Mouse (Mus musculus) ZHBTc4 (cell line): Measurements from ENCODE around the gene Lypd6.

ENCODE experiments used
- DNase-seq: peaks from one replicate; pipeline ENCODE4 v3.0.0-alpha.2; 2011; ENCODE audit warnings: low read depth, low spot score

The Lypd6 gene

DNA sequence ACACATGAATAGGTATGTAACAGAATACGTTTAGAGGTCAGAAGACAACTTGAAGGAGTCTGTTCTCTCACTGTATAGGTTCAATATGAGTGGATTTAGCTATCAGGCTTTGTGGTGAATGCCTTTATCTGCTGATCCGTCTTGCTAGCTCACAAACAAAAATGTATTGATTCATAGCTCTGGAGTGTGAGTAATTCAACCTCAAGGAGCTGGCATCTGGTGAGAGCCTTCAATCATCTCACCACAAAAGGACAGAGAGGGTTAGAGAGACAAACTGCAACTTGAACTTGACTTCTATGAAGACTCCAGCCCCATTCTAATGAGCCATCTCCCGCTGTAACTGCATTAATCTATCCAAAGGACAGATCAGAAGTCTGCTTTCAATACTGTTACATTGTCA, 40.6 kb downstream of the Lypd6 start:
- DNase-seq, result no peak

DNA sequence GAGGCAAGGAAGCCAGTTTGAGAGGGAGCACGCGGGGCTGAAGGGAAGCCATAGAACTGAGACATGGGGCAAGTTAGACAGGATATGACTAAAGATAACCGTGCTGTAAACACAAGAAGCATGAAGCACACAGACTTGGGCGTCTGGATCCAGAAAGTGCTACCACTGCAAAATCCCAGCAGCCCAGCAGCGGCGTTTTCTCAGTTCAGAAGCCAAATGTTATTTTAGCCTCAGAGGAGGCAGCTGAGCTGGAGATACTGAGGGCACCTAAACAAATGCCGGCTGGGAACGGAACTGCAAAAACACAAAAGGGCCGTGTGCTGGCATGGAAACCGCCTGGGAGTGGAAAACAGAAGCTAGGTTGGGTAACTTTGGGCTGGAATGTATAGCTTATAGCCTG, 43.9 kb downstream of the Lypd6 start:
- no peak for DNase-seq

DNA sequence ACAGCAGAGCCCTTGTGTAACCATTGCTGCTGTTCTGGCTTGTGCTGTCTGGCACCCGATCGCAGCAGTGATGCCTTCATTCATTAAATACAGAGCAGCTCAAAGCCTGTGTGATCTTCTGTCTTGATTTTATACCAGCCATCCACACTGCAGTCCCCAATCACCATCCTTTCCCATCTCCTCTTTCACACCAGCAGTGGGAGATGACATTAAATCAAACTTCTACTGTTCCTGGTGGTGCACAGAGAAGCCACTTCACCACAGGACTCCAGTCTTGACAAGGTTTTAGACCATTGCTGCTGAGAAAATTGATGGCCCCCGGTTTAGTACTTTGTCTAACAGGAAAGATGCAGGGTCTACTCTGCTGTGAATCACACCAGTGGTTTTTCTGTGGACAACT, 44.9 kb downstream of the Lypd6 start:
- no peak for DNase-seq

DNA sequence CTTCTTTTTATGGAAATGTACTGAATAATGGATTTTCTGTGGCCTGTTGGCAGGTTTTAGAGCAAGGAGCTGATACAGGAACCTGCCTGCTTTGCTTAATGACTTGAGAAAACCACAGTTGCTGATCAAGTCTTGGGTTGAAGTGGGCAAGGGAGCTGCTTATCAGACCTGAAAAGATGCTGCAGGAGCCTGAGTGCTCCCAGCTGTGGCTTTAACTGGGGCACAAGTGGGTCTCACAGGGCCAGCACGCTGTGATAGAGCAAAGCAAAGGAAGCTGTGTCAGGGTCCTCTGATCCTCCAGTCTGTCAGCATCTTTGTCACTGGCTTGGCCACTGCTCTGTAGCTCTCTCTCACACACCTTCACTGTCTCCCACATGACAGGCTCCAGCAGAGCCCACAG, 45.4 kb downstream of the Lypd6 start:
- no peak for DNase-seq

DNA sequence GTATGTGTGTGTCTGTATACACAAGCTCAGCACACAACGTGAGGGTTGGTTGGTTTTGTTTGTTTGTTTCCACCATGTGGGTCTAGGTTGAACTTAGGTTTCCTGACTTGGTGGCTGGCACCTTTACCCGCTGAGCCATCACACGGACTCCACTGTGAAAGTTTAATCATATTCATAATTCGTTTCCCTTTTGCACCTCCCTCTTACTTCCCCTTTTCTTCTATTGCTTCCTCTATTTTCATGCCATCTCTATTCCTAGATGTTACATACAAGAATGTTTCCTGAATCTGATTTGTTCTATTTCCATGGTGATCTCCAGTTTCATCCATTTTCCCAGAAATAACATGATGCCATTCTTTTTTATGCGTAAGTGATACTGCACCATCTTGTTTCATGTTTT, 46.2 kb downstream of the Lypd6 start:
- DNase-seq, result no peak

DNA sequence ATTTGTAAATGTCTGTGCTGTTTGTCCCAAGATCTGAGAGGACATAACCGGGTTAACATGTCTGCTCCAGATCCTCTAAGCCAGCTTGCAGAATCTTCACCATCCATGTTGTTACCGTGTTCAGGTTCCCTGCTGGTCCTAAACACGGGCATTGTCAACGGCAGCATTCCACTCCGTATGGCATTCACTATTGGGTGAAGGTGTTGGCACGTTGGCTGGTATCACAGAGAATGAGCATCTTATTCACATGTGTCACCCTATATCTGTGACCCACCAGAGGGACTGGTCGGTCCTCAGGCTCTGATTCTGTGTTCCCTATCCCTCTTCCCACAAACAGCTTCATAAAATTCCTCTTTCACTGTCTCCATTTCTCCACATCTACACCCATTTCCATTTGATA, 52.9 kb downstream of the Lypd6 start:
- DNase-seq, result no peak

DNA sequence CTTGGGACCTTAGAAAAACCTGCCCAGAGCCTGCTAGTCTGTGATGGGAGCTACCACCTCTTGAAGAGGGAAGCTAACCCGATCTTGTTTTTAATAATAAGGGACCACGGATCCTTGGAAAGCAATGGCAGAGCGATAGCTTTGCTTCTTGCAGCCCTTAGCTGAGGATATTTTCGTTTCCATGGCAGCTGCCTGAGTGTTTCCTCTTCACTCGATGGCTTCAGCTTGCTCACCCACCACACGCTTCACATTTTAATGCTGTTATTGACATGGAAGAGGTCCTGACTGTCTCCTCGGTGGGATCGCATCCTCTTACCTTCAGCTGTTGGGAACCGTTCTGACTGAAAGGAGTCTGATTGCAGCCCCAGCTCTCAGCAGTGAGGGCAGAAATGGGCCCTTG, 54.6 kb downstream of the Lypd6 start:
- no peak for DNase-seq

DNA sequence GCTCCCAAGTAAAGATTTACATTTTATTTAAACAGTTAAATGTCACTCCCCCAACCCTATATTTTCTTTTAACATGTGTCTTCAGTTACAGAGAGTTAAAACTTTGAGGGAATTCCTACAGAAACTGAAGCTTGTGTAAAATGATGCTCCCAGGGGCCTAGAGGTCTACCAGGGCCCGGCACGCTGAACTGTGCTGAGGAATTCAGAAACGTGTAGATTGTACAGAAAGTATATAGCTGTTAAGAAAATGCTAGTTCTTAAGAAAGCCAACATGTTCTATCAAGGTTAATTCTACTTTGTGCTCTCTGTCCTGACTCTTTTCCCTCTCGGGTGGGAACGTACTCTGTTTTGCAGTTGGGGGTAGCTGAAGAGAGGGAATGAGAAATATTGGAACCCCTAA, 57.1 kb downstream of the Lypd6 start:
- no peak for DNase-seq

DNA sequence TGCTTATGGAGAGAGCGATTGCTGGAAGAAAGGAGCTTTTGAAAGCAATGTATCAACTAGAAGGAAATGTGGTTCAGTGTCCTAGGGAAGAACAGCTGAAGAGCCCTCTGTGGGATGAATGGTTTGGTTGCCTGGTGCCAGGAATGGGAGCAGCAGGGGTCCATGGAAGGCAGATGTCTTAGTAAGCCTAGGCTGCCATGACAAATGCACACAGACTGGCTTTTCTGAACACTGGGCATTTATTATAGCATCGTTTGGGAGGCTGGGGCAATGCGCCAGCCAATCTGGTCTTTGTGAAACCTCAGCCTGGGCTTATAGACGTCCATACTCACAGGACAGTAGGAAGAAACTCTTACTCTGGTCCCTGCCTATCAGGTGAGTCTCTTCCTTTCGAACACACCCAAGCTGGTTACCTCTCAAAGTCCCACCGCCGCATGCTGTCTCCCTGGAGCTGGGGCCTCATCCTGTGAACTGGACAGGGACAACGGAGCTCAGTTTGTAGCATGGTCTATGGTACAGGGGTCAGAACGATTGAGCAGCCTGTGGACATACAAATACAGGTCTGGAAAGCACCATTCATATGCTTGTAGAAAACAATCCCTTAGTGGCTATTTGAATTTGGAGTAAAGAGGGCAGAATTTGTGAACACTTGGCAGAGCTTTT, 61.4 kb downstream of the Lypd6 start:
- DNase-seq, result no peak

DNA sequence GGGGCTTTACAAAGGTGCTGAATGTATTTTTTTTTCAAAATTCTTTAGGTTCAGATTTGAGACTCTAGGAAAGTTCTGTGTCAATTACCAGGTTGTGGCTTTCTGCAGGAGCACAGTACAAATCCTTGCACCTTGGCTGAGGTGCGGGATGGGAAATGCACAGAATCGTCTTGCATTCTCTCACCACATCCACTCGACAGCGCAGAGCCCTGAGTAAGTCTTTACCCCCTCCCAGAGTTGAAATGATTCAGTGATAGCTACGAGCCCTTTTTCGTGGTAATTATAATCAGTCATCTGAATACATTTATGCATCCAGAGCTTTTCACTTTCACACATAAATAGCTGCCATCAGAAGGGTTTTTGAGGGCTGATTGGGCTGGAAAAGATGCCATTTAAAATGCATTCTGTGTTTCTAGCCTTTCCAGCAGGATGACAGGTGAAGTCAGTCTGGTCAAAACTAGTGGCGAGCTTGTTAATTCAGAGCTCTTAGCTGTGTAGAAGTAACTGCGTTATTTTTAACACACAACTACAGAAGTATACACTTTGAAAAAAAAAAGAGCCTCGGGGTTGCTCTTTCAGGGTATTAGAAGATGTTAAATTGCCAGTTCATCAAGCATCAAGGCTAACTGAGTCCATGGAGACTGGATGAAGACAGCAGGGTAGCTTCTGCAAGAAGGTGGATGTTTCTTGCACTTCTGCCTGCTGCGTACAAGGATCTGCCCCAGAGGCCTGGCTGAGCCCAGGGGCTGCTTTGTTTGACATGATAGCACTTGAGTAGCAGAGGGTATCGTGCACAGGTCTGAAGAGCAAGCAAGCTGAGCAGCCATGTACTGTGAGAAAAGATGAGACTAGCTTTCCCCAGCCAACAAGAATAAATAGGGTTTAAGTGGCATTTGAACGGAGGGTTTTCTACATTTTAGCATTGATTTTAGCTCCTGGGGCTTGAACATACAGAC, 62.4 kb downstream of the Lypd6 start:
- no peak for DNase-seq

DNA sequence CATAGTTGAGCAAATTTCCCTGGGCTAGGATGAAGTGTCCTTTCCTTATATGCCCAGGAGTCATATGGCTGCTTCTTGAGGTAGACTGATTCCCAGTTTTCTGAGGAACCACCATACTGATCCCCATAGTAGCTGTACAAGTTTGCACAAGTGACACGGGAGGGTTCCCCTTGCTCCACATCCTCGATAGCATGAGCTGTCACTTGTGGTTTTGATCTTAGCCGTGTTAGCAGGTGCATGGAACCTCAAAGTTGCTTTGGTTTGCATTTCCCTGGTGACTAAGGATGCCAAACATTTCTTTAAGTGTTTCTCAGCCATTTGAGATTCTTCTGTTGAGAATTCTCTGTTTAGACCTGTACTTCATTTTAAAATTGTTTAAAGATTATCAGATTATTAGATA, 64.4 kb downstream of the Lypd6 start:
- DNase-seq, result no peak

DNA sequence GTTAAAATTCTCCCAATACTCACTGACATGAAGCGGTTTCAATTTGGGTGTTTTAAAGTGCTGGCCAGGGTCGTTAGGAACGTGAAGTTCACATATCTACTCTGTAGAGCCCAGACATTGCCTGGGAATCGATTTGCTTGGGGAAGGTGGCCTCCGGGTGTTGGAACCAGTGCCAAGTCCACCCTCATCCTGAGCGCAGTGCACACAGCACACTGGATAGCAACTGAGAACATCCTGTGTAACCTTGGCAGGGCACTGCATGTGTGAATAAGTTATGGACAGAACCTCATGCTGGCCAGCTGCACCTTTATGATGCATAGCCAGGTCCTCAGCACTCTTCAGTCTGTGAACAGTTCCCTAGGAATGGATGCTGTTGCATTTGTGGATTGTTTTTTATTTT, 77.4 kb downstream of the Lypd6 start:
- no peak for DNase-seq

DNA sequence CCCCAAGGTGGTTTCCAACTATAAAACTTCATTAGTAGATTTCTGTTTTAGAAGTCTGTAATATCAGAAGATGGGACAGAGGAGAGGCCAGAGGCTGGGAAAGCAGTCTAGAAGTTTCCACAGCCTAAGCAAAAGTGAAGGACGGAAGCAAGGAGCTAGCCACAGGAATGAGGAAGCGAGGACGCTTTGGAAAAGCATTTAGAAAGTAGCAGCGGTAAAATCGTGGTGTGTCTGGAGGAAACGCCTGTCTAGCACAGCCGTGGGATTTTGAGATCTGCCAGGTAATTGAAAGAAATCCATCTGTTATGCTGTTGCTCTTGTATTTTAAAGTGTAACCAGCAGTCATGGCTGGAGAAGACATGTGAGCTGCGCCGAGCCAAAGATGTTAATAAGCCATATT, 81.1 kb downstream of the Lypd6 start:
- no peak for DNase-seq

DNA sequence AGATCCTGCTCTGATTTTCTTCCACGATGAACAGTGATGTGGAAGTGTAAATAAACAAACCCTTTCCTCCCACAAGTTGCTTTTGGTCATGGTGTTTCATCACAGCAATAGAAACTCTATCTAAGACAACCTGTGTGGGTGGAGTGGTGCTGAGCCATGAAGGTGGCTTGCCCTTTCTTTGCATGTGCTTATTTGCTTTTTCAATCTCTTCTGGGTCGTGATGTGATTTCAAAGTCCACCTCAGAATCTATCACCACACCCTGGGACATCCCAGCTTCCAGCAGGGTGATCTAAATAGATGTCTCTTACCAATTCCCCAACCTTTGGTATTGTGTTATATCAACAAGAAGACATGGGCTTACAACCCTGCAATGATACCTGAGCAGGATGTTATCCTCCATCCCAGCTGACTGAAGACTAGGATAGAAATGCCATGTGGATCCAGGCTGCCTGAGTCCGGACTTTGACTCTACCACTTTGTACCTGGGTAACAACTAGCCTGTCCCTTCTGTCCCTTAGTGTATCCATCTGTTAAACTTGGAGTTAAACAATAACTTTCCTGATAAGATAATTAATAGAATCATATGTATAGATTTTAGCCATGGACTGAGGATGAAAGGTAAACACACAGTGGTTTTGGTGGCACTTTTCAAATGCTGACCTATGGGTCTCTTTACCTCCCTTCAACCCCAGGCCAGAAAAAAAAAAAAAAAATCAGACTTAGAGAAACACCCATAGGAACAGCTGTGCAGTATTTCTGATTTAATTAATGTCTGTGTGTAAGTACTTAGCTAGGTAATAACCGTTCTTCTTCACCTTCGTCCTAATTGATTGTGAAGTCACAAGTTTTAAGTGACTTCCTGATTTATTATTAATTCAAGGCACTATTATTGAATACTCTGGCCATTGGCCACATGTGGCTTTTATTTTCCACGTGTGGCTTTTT, 83.3 kb downstream of the Lypd6 start:
- no peak for DNase-seq

DNA sequence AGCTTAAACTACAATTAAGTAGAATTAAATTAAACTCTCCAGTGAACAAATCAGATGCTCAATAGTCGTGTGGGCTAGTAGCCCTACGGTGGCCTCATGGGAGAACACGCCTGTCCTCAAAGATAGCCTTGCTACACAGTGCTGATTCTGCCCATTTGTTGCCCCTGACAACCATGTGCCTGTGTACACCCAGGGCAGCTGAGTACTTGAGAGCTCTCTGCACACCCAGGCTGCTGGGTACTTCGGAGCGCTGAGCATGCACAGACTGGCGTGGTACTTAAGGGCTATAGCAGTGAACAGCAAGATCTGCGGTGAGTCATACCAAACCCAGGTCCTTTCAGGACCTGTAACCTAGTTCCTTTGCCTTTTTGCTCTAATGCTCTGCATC, 84.0 kb downstream of the Lypd6 start:
- DNase-seq, result no peak

DNA sequence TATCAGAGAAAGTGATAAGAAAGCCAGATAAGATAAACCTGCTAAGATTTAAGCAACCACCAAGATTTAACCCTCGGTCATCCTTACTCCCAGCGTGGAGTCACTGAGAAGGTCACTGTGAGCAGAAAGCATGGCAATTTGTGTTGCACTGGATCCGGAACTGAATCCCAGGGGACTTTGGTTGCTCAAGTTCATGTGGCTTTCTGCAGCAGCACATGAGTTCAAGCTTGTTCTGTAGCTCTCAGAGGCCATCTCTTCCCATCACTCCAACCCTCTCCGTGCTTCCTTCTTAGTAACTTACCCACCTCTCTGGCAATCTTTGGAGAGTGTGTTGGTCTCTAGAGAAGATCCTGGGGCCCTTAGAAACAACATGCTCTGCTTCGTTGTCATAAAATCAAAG, 84.6 kb downstream of the Lypd6 start:
- no peak for DNase-seq

DNA sequence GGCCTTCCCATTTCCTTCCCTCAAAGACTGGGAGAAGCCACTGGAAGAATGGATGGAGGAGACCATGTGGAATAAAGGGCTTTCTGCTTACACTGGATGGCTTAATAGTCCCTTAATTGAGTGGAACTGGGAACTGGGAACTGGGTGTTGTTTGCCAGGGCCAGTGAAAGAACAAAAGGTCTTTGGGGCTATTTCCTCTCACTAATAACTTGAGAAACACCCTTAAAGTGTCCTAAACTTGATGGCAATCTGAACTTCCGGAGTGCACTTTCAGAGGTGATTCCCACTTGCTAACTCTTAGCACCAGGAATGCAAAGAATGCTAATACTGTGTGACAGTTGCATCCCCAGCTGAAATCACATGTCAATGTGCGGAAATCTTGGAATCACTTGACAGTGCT, 85.2 kb downstream of the Lypd6 start:
- DNase-seq, result no peak

DNA sequence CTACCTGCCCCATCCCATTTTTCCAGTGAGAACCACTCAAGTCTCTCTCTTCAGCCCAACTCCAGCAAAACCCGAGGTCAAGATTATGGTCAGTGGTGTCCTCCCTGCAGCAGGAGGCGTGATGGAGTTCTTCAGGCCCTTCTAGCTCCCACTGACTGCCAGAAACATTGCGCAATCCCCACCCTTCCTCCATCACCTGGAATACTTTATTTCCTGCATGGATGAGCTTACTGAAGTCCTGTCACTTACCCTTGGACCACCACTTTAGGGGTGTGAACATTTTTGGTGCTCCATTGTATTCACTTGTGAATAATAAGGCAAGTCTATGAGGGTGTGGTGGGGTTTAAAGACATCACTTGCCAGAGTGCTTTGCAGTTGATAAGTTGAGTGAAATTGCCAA, 85.7 kb downstream of the Lypd6 start:
- no peak for DNase-seq

DNA sequence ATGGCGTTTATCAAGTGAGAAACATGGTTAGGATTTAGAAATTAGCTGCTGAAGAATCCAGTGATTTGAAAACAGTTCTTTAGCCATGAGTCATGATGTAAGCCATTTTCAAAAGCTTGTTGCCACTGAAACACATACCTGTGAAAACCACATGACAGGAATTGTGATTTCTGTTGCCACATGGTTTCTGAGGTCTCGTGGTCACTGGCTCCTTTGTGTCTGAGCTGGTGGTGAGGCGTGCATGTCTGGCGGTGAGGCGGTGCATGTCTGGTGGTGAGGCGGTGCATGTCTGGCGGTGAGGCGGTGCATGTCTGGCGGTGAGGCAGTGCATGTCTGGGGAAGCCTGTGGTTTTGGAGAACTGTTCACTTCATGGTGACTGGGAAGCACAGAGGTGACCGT, 89.8 kb downstream of the Lypd6 start:
- DNase-seq, result no peak

DNA sequence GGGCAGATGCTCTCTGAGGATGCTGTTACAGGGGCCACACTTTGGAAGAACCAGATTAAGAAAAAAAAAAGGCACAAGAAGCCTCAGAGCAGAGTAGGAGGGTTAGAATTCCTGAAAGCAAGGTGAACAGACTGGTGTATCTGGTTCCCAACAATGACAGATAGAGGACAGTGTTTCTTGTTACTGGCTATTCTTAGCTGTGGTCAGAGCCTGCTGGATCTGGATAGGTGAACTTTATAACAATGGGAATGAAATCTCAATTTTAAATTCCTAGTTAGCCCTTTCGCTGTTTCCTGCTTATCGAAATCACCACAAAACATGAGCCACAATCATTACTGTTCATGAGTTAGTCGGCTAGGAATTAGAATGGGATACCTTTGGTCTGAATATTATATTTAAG, 93.8 kb downstream of the Lypd6 start:
- no peak for DNase-seq

DNA sequence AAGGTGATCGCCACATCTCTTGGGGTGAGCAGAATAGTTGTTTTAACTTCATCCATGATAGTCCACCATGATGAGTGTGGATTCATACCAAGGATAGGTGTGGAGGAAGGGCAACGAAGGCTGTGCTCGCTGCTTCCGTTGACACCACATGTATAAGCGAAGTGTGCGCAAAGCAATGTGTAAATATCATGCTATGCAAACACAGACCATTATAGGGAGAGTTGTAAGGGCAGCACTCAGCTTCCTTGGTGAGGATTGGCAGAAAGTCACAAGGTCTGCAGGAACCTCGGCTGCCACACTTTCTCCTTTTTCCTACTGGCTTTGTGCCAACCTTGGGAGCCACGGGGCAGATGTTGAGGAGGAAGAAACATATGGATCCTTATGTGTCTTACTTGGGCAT, 97.4 kb downstream of the Lypd6 start:
- DNase-seq, result no peak

DNA sequence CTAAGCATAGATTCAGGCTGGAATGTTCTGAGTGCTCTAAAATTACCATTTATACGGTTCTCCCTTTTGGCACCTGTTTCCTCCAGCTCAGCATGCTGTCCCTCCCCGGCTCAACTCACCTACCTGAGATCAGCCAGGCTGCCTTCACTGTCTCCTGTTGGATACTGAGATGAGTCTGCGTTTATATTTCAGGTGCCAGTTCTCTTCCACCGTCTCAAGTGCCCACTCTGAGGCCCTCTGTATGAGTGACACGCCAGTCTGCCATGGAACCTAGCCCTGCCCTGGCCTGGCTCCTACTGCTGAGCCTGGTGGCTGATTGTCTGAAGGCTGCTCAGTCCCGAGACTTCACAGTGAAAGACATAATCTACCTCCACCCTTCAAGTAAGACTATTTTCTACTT, 99.0 kb downstream of the Lypd6 start:
- no peak for DNase-seq
